Mouse (Mus musculus): ENCODE measurements at regions not wholly inside any gene's neighbourhood (a gene's known extent, or its start where the extent isn't known, plus 50 kb on each side); places are given as distances from the start of the nearest gene placed in this dataset.

GRCm38 (mm10) chr14:46302601-46303000 lies 76.6 kb upstream of the Gm15217 start:
- Histone ChIP-seq H3K4me3 (replicated peaks) (no peak overlapping the region), H3K27ac (no peak overlapping the region), H3K27me3 (no peaks in the 10 kb centered on the region), H3K9me3 (no peaks in the 10 kb centered on the region), H3K9ac (replicated peaks) (no peak overlapping the region), H3K4me2 (replicated peaks) (no peak overlapping the region), H3K4me1 (replicated peaks) (no peaks in the 10 kb centered on the region; the same call in 1 of the 2 replicates), H3K36me3 (no peaks in the 10 kb centered on the region)
- WGBS: 95% methylated on average over 2 of the region's 2 CpGs
- ATAC-seq: no peak

DNA sequence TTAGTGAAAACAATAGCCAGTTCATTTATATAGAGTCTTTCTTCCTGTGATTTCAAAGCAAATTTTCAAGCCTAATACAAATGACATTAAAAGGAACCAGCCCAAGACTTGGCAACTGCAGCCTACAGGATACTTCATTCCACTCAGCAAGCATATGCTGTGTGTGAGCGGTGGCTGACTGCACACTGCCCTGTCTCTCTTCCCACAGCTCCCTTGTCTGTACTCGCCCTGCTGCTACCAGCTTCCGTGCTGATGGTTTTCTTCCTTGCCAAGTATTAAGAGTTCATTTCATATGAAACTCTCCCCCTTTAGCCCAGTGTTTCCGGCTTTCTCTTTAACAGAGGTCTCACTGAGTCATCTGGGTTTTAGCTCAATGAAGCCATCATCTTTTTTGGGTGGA lies 73.9 kb upstream of the Gm15217 start:
- no peak for ATAC-seq

DNA sequence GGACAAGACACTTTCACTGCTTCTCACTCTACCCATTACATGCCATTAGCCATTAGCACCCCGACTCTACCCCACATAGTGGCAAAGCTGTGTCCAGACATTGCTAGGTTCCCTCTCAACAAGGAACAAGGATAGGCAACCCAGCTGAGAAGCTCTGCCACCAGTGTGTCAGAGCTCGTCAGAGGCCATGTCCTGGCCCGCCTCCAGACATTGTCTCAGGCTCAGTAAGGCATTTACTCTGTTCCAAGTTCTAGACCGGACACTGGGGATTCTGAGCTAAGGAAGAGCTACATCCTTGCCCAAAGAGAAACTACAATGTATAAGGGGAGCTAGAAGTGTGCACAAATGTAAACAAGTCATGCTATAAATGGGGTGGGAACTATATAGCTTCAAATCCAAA lies 66.2 kb upstream of the Gm15217 start:
- no peaks in the 10 kb centered on the region for H3K36me3 ChIP-seq

More for the DNA sequence above, 73.9 kb upstream of the Gm15217 start:
- Histone ChIP-seq H3K36me3 (no peaks in the 10 kb centered on the region), H3K9me3 (no peaks in the 10 kb centered on the region), H3K27ac (no peak overlapping the region), H3K27me3 (no peaks in the 10 kb centered on the region), H3K4me3 (replicated peaks) (no peak overlapping the region), H3K4me1 (replicated peaks) (no peaks in the 10 kb centered on the region; the same call in 1 of the 2 replicates), H3K4me2 (replicated peaks) (no peak overlapping the region), H3K9ac (replicated peaks) (no peak overlapping the region)
- WGBS: 82% methylated on average over 4 of the region's 4 CpGs

GRCm38 (mm10) chr14:46316521-46316920 lies 62.7 kb upstream of the Gm15217 start:
- H3K4me3 ChIP-seq (replicated peaks): no peak overlapping the region
- no peaks in the 10 kb centered on the region for H3K27me3 ChIP-seq
- no peak overlapping the region for H3K9ac ChIP-seq (replicated peaks)
- no peak for ATAC-seq
- no peak overlapping the region for H3K4me2 ChIP-seq (replicated peaks)
- WGBS: 85% methylated on average over 5 of the region's 5 CpGs
- H3K4me1 ChIP-seq (replicated peaks): 0 out of 2 replicates have a peak, but pooled peaks cover 2% of the 10 kb centered on the region
- no peaks in the 10 kb centered on the region for H3K36me3 ChIP-seq
- H3K27ac ChIP-seq: no peak overlapping the region
- no peaks in the 10 kb centered on the region for H3K9me3 ChIP-seq

More for the DNA sequence above, 66.2 kb upstream of the Gm15217 start:
- H3K4me3 ChIP-seq (replicated peaks): no peak overlapping the region
- WGBS: 86% methylated on average over 4 of the region's 4 CpGs
- H3K4me2 ChIP-seq (replicated peaks): no peak overlapping the region
- H3K4me1 ChIP-seq (replicated peaks): 0 out of 2 replicates have a peak, but pooled peaks cover 2% of the 10 kb centered on the region
- no peak for ATAC-seq
- no peaks in the 10 kb centered on the region for H3K9me3 ChIP-seq
- H3K27ac ChIP-seq: no peak overlapping the region
- H3K9ac ChIP-seq (replicated peaks): no peak overlapping the region
- H3K27me3 ChIP-seq: no peaks in the 10 kb centered on the region

DNA sequence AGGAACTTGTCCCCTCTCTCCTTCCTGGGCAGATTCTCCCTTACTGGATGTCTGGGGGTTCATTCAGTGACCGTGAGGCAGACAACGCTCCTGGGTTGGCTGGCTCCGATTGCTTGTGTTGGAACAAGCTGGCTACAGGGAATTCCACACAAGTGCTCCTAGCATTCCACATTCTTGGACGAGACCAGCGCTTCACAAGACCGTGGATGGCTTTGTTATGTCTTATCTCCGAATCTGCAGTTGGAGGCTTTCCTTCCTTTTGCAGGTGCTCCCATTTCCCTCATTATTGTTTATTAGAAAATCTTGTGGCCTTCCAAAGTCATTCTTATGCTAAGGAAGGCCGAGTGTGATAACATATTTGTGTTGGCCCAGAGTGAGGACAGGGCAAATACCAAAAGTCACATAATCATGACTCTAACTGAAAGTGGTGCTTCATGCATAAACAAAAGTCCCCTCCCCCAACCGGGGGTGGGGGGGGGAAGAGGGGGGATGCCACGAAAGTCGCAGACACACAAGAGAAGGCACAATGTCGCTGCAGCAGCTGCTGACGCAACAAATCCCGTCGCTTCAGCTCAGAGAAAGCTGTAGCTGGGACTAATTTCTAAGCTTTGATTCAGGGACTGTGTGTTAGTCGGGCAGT lies 61.7 kb upstream of the Gm15217 start:
- Histone ChIP-seq H3K9me3 (no peaks in the 10 kb centered on the region), H3K36me3 (no peaks in the 10 kb centered on the region), H3K27ac (no peak overlapping the region), H3K27me3 (no peaks in the 10 kb centered on the region), H3K4me3 (replicated peaks) (no peak overlapping the region), H3K9ac (replicated peaks) (no peak overlapping the region), H3K4me2 (replicated peaks) (no peak overlapping the region), H3K4me1 (replicated peaks) (0 out of 2 replicates have a peak, but pooled peaks cover 2% of the 10 kb centered on the region)
- WGBS: 60% methylated on average over 16 of the region's 16 CpGs
- no peak for ATAC-seq

GRCm38 (mm10) chr14:46328064-46328463 lies 51.1 kb upstream of the Gm15217 start:
- WGBS: 65% methylated on average over 3 of the region's 3 CpGs

More at GRCm38 (mm10) chr14:46328064-46328463, 51.1 kb upstream of the Gm15217 start:
- no peak overlapping the region for H3K4me3 ChIP-seq (replicated peaks)
- ATAC-seq: no peak
- H3K27me3 ChIP-seq: no peaks in the 10 kb centered on the region
- H3K27ac ChIP-seq: no peak overlapping the region
- no peaks in the 10 kb centered on the region for H3K9me3 ChIP-seq
- no peaks in the 10 kb centered on the region for H3K4me1 ChIP-seq (replicated peaks)
- no peaks in the 10 kb centered on the region for H3K36me3 ChIP-seq
- no peak overlapping the region for H3K4me2 ChIP-seq (replicated peaks)
- H3K9ac ChIP-seq (replicated peaks): no peak overlapping the region
